Mouse (Mus musculus) stomach, embryonic 16.5 days (tissue): ENCODE results near the gene Lrguk. TPM values are rescaled to one million over a fixed set of nuclear protein-coding genes. Genes with fewer than 3 reads are reported as not detected.

Experiments used
- ATAC-seq: fragments of 200-750 bp; cut with Nextera tagmentation; 2 replicates; pipeline ENCODE4 v1.8.0; 2017; ENCODE audit warnings: moderate number of reproducible peaks, moderate TSS enrichment; ENCODE audit not compliant: insufficient read depth, low FRiP score
- H3K27ac ChIP-seq: fragments of 300-500 bp; sonication (generic); 2 replicates; pipeline ENCODE4 v1.5.1; 2014; ENCODE audit warnings: low read length
- H3K27me3 ChIP-seq: fragments of 300-500 bp; sonication (generic); 2 replicates; pipeline ENCODE4 v1.6.1; 2014; ENCODE audit warnings: low read length, control low read depth, mixed read lengths; ENCODE audit not compliant: control insufficient read depth, insufficient read depth
- H3K36me3 ChIP-seq: fragments of 300-500 bp; sonication (generic); 2 replicates; pipeline ENCODE4 v1.6.1; 2014; ENCODE audit warnings: low read length; ENCODE audit not compliant: control insufficient read depth, insufficient read depth
- H3K4me1 ChIP-seq: fragments of 300-500 bp; sonication (generic); 2 replicates; pipeline ENCODE4 v1.6.1; 2014; ENCODE audit warnings: low read length, control low read depth, mixed read lengths; ENCODE audit not compliant: control insufficient read depth, insufficient read depth
- H3K4me2 ChIP-seq: fragments of 300-500 bp; sonication (generic); 2 replicates; pipeline ENCODE4 v1.6.1; 2014; ENCODE audit warnings: low read depth, low read length, mixed read lengths
- H3K4me3 ChIP-seq: fragments of 300-500 bp; sonication (generic); replicated peaks from 2 replicates; pipeline ENCODE4 v1.5.1; 2014; ENCODE audit warnings: mild to moderate bottlenecking, low read length
- H3K9ac ChIP-seq: fragments of 300-500 bp; sonication (generic); 2 replicates; pipeline ENCODE4 v1.6.1; 2014; ENCODE audit warnings: low read length
- H3K9me3 ChIP-seq: fragments of 300-500 bp; sonication (generic); replicated peaks from 2 replicates; pipeline ENCODE4 v1.6.1; 2016; ENCODE audit warnings: low read length, control low read depth; ENCODE audit not compliant: control insufficient read depth
- WGBS: fragments of 180-500 bp; shearing (Covaris S2); extraction: QIAGEN DNeasy Blood & Tissue Kit; methylation state at CpG from one replicate; pipeline ENCODE4 v1.1.7; 2014; 5-methylcytosine and 5-hydroxymethylcytosine counted together
- polyA plus RNA-seq: library from polyadenylated mRNA; unstranded; fragments of >200 nt; fragmentation: Nextera tagmentation; extraction: Ambion mirVana; gene quantifications from 2 replicates; pipeline ENCODE4 v1.2.1, GENCODE M21; 2015

Gene Lrguk
- polyA plus RNA-seq, 1 experiment from 2014 or later: 0.44 TPM

- Histone ChIP-seq H3K27me3 (no peaks in the 10 kb centered on the region), H3K9me3 (no peaks in the 10 kb centered on the region), H3K4me2 (no peak overlapping the region), H3K27ac (no peak overlapping the region), H3K4me1 (no peaks in the 10 kb centered on the region), H3K9ac (no peak overlapping the region), H3K4me3 (no peak overlapping the region), H3K36me3 (no peaks in the 10 kb centered on the region)
- no peak for ATAC-seq
- 76% methylated on average over 6 of the region's 6 CpGs for WGBS
Measured at GRCm38 (mm10) chr6:34013469-34013868, 15.8 kb upstream of the Lrguk start.

GRCm38 (mm10) chr6:34029746-34030027, 439 bp downstream of the Lrguk start:
- ATAC-seq: peak; percentile 50; the same call in 1 of the 2 replicates
- Histone ChIP-seq H3K4me3 (peak overlapping the region; percentile 67), H3K4me1 (peaks cover 4% of the 10 kb centered on the region), H3K36me3 (no peaks in the 10 kb centered on the region), H3K27me3 (no peaks in the 10 kb centered on the region), H3K27ac (no peak overlapping the region), H3K9ac (peak overlapping the region; percentile 65), H3K9me3 (no peaks in the 10 kb centered on the region), H3K4me2 (peak overlapping the region; percentile 87)
- WGBS: 3% methylated on average over 4 of the region's 4 CpGs

- no peak overlapping the region for H3K27ac ChIP-seq
- H3K4me2 ChIP-seq: no peak overlapping the region
- no peak overlapping the region for H3K9ac ChIP-seq
- WGBS: 34% methylated on average over 3 of the region's 3 CpGs
- peak; percentile 35; the same call in 1 of the 2 replicates for ATAC-seq
- H3K27me3 ChIP-seq: no peaks in the 10 kb centered on the region
- no peaks in the 10 kb centered on the region for H3K36me3 ChIP-seq
- H3K4me3 ChIP-seq: no peak overlapping the region
- peaks cover 4% of the 10 kb centered on the region for H3K4me1 ChIP-seq
- H3K9me3 ChIP-seq: no peaks in the 10 kb centered on the region
Measured at GRCm38 (mm10) chr6:34034096-34034495, 4.8 kb downstream of the Lrguk start.

GRCm38 (mm10) chr6:34034577-34035461, 5.6 kb downstream of the Lrguk start:
- 41% methylated on average over 15 of the region's 15 CpGs for WGBS
- Histone ChIP-seq H3K27me3 (no peaks in the 10 kb centered on the region), H3K9me3 (no peaks in the 10 kb centered on the region), H3K4me2 (no peak overlapping the region), H3K36me3 (no peaks in the 10 kb centered on the region), H3K4me3 (no peak overlapping the region), H3K27ac (no peak overlapping the region), H3K4me1 (peaks cover 4% of the 10 kb centered on the region), H3K9ac (no peak overlapping the region)
- no peak for ATAC-seq

- Histone ChIP-seq H3K27ac (no peak overlapping the region), H3K4me3 (no peak overlapping the region), H3K9me3 (no peaks in the 10 kb centered on the region), H3K4me1 (0 out of 2 replicates have a peak, but pooled peaks cover 2% of the 10 kb centered on the region), H3K4me2 (no peak overlapping the region), H3K36me3 (no peaks in the 10 kb centered on the region), H3K27me3 (no peaks in the 10 kb centered on the region), H3K9ac (no peak overlapping the region)
- WGBS: 39% methylated on average over 12 of the region's 12 CpGs
- peak; percentile 55; the same call in 1 of the 2 replicates for ATAC-seq
Measured at GRCm38 (mm10) chr6:34040624-34041235, 11.5 kb downstream of the Lrguk start.

- no peak overlapping the region for H3K4me3 ChIP-seq
- 0 out of 2 replicates have a peak, but pooled peaks cover 2% of the 10 kb centered on the region for H3K4me1 ChIP-seq
- H3K9me3 ChIP-seq: no peaks in the 10 kb centered on the region
- no peak overlapping the region for H3K9ac ChIP-seq
- H3K36me3 ChIP-seq: no peaks in the 10 kb centered on the region
- H3K4me2 ChIP-seq: no peak overlapping the region
- ATAC-seq: no peak
- WGBS: 88% methylated on average over 11 of the region's 11 CpGs
- no peaks in the 10 kb centered on the region for H3K27me3 ChIP-seq
- H3K27ac ChIP-seq: no peak overlapping the region
Measured at GRCm38 (mm10) chr6:34041589-34042280, 12.5 kb downstream of the Lrguk start.

- Histone ChIP-seq H3K27ac (no peak overlapping the region; the same call in 1 of the 2 replicates), H3K4me3 (no peak overlapping the region), H3K27me3 (no peaks in the 10 kb centered on the region), H3K36me3 (no peaks in the 10 kb centered on the region), H3K9ac (no peak overlapping the region), H3K4me2 (no peak overlapping the region), H3K9me3 (no peaks in the 10 kb centered on the region), H3K4me1 (0 out of 2 replicates have a peak, but pooled peaks cover 2% of the 10 kb centered on the region)
- WGBS: 47% methylated on average over 12 of the region's 12 CpGs
- peak; percentile 44; the same call in 1 of the 2 replicates for ATAC-seq
Measured at GRCm38 (mm10) chr6:34044228-34044811, 15.1 kb downstream of the Lrguk start.

- no peak overlapping the region for H3K4me2 ChIP-seq
- WGBS: 78% methylated on average over 9 of the region's 9 CpGs
- no peak for ATAC-seq
- H3K27ac ChIP-seq: no peak overlapping the region
- no peaks in the 10 kb centered on the region for H3K36me3 ChIP-seq
- no peaks in the 10 kb centered on the region for H3K9me3 ChIP-seq
- H3K4me1 ChIP-seq: 0 out of 2 replicates have a peak, but pooled peaks cover 2% of the 10 kb centered on the region
- no peak overlapping the region for H3K4me3 ChIP-seq
- no peaks in the 10 kb centered on the region for H3K27me3 ChIP-seq
- no peak overlapping the region for H3K9ac ChIP-seq
Measured at GRCm38 (mm10) chr6:34044846-34045540, 15.7 kb downstream of the Lrguk start.
